Mouse (Mus musculus): ENCODE measurements around the gene Sh3gl2. TPM values are rescaled to one million over a fixed set of nuclear protein-coding genes. Genes with fewer than 3 reads are reported as not detected.

Sh3gl2 gene
- polyA plus RNA-seq, 1 experiment: 242 TPM

DNA sequence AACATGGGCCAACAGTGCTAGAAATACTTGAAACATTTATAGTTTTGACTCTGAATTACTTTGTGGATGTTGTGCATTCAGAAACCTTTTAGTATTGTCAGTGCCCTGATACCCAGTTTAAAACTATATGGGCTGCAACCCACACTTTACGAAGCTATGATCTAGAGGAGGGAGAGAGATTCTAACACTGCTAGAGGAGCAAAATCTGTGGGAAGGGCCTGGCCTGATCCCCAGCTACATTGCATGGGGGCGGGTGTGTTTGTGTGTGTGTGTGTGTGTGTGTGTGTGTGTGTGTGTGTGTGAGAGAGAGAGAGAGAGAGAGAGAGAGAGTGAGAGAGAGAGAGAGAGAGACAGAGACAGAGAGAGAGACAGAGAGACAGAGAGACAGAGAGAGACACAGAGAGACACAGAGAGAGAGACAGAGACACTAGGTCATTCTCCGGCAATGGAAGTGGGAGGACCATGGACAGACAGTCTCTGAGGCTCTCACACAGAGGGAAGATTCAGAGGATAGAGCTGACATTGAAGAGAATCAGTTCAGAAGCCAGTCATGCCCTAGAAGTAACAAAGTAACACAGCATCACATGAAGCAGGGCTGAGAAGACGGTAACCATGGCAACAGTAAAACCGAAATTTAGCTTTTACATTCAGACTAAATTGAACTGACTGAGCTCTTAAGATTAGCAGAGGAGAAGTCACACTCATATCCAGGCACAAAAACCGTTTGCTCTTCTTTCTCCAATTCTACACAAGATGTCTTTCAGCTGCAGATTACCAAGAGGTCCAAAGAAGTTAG, 95.9 kb downstream of the Sh3gl2 start:
- DNase-seq (ENCODE audit: extremely low spot score in 1 of 2, low spot score in 1 of 2): peak in 1 of 2 experiments; percentile 77

DNA sequence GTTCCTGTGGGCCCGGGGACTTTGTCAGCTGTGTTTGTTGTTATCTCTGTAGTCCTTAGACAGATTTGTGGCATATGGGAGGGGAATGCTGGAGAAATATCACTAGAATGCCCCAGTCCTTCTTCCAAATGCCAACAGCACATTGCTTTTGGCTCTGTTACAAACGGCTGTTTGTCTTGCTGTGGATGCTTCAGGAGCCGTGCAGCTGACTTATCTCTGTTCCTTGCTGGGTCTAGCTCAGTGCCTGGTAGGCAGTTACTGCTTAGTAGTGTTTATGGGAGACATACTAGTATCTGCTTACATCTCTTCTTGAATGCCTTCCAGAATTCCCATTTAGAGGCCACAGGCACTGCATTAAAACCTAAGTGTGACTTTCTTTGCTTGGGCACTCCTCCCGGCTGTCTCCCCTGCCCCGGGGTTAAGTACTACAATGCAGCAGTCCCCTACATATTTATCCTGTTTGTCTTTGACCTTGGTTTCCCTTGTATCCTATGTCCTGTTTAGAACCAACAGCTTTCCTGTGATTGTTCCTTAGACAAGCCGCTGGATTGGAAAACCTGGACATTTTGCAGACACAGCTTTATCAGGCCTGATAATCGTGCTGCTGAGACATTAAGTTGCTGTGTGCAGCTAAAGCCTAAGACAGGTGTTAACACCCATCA, 101.1 kb downstream of the Sh3gl2 start:
- DNase-seq (ENCODE audit: extremely low spot score in 1 of 2, low spot score in 1 of 2): no peak

DNA sequence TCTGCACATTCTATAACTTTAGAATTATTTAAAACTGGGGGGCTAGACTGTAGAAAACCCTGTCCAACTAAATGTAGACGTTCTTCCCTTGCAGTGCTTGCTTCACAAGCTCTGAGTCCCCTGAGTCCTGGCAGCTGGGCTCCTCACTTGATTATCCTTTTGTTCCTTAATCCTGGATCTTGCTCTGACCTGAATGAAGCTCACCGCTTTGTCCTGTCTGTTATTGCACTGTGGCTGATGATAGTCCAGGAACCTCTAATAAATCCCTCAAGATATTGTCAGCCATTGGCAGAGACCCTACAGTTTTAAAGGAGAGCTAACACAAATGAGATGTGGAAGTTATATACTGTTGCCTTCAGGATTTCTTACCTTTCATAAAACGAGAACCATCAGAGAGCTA, 114.2 kb downstream of the Sh3gl2 start:
- no peak for DNase-seq (ENCODE audit: extremely low spot score in 1 of 2, low spot score in 1 of 2)

DNA sequence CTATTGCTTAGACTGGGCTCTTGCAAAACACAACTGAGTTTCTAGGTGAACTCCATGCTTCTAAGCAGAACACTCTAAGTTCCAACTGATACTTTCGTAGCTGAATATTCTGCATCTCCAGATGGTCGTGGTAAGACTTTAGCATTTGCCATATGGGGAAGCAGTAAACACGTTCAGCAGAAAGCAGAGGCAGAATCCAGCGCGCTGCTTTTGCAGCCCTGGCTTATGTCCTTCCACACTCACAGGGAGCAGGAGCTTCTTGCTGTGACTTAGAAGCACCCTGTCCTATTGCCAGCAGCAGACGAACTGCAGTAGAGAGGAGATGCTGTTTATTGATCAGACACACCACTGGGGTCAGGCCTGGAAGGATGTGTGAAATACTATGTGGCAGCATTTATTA, 120.5 kb downstream of the Sh3gl2 start:
- peak; percentile 73 to 83 for DNase-seq (ENCODE audit: extremely low spot score in 1 of 2, low spot score in 1 of 2)

DNA sequence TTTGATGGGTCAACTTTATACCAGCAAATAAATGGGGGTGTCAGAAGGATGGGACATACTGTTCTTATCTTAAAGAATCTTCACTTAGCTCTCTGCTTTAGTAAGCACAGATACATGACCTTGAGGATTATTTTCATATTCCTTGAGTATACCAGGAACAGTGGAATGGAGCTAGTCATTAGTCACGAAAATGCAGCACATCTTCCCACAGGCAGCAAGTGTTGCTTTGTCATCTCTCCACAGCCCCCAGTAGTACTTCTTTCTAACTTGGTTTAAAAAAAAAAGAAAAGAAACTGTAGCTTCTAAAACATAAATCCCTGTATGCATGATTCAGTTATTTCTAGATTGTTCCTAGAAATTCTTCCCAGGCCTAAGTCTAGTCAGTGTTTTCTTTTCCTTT, 121.1 kb downstream of the Sh3gl2 start:
- no peak for DNase-seq (ENCODE audit: extremely low spot score in 1 of 2, low spot score in 1 of 2)

DNA sequence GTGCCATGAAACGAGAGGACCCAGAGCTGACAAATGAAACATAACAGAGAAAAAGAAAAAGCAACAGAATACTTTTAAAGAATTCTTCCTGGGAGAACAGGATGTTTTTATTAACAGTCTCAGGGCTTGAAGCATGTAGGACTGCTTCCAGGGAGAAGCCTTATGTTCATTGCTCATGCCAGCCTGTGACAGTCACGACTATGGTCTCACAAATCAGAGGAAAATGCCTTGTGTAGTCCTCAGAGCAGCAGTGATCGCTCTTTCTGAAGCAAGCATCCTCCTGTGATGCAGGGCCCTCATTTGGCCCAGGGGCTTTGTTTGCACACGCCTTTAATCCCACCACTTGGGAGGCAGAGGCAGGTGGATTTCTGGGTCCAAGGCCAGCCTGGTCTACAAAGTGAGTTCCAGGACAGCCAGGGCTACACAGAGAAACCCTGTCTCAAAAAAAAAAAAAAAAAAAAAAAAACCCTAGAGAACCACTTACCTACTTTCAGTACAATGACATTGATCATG, 129.8 kb downstream of the Sh3gl2 start:
- peak; percentile 61 to 68 for DNase-seq (ENCODE audit: extremely low spot score in 1 of 2, low spot score in 1 of 2)

DNA sequence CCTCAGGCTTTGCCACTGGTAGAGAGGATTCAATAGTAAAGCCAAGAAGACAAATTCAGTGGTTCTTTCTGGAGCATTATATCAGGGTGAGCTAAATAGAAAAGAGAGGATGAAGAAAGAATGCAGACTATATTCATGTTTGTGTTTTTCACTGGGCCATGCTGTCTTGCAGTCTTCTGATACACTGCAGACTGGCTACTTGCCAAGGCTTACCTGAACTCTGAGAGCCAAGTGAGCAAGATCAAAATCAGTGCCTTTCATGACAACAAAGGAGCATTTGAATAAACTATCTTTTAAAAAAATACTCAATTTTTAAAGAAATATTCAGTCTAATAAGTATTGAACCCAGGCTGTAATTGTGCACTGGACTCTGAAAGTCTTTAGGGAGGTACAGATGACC, 131.4 kb downstream of the Sh3gl2 start:
- no peak for DNase-seq (ENCODE audit: extremely low spot score in 1 of 2, low spot score in 1 of 2)

DNA sequence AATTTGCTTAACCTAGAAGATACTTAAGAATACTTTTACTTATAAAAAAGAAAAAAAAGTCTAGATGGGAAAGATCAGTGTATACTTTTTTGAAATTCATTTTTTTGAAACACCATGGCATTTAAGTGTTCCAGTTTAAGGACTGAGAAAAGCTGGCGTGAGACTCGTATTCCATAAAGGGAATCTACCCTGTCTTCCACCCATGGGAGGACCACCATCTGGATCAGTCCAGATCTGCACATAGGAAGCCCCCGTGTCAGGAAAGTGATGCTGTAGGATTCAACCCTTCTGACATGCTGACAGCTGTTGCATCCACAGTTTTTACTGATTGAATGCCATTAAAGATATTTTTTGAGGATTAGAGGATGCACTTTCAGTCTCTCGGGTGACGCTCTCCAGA, 134.2 kb downstream of the Sh3gl2 start:
- peak in 1 of 2 experiments; percentile 57 for DNase-seq (ENCODE audit: extremely low spot score in 1 of 2, low spot score in 1 of 2)

DNA sequence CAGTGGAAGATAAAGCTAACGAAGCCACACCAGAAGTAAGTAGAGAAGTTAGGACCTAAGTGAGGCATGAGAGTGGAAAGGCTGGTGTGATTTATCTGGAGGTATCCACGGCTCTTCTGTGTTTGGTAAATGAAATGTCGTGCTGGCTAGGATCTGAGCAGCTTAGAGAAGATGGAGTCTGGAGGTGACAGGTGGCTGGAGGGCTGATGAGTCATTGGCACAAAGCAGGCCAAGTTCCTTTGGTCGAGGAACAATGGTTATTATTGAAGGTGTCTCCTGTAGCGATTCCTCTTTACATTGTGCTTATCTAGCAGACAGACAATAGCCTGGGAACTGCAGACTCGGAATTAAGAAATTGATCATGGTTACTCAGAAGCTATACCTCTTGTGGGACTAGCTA, 135.8 kb downstream of the Sh3gl2 start:
- no peak for DNase-seq (ENCODE audit: extremely low spot score in 1 of 2, low spot score in 1 of 2)

DNA sequence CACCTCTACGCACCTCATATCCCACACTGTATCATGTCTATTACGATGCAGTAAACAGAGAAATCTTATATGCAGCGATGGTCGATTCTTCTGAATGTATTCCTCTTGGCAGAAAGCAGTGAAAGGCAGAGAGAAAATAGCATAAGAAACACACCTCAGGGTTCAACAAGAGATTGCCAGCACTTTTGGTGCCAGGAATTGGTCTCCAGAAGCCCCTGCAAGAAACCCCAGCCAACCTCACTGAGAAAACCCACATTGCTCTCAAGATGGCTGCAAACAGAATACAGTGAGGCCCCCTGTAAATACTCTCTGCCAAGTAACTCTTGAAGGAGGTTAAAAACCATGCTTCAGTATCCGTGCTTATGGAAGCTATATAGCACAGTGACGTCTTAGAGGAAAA, 141.0 kb downstream of the Sh3gl2 start:
- no peak for DNase-seq (ENCODE audit: extremely low spot score in 1 of 2, low spot score in 1 of 2)

DNA sequence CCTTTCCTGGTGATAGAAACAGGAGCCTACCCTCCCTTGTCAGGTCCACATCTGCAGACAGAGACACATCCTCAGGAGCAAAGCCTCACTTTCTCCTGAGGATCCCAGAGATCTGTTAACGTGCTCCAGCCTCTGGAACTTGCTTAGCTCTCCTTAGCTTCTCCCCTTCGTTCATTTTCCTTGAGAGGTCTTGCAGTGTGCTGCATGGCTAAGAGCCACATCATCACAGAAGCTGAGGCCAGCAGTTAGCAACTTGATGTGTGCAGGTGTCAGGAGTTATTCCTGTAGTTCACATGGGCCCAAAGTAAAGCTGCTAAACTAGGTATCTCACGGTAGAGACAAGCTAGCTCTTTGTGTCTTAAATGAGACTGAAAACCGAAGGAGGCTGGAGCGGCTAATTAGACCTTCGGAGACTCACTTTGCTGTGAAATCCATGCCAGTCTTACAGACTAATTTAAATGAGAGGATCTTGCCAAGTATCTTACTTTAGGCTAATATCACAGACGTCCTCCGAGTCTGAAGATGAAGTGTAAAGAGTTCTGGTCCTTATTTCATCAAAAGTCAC, 143.2 kb downstream of the Sh3gl2 start:
- DNase-seq (ENCODE audit: extremely low spot score in 1 of 2, low spot score in 1 of 2): no peak

DNA sequence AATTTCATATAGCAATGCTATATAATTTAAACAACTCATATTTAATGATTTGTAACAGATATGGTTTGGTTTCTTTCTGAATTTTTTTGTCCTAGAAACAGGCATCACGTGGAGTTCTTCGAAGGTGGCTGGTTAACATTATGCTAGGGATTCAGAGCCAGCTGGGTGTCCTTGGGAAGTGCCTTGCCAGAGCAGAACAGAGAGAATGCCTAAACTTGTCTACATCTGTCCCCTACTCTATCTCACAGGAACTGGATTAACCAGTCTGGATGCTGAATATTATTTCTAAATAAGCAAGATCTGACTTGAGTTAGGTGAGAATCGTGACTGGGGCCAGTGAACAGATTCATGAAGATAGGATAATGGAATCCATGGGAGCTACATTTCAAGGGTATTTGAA, 157.7 kb downstream of the Sh3gl2 start:
- peak in 1 of 2 experiments; percentile 28 for DNase-seq (ENCODE audit: extremely low spot score in 1 of 2, low spot score in 1 of 2)

DNA sequence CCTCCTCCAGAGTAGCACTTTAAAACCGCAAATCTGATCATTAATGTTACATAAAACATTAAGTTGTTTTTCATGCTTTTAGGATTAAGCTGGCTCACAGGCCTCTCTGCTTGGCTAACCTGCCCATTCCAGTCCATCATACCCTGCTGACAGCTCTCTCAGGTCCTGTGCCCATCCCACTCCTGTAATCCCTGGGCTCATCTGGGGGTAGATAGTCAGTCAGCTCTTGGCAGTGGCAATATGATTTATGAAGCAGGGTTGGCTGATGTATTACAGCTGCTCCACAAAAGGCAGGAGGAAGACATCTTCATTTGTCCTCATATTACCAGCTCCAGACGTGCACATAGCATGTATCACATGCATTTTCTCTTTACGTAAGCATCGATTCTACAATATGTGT, 158.3 kb downstream of the Sh3gl2 start:
- DNase-seq (ENCODE audit: extremely low spot score in 1 of 2, low spot score in 1 of 2): no peak

DNA sequence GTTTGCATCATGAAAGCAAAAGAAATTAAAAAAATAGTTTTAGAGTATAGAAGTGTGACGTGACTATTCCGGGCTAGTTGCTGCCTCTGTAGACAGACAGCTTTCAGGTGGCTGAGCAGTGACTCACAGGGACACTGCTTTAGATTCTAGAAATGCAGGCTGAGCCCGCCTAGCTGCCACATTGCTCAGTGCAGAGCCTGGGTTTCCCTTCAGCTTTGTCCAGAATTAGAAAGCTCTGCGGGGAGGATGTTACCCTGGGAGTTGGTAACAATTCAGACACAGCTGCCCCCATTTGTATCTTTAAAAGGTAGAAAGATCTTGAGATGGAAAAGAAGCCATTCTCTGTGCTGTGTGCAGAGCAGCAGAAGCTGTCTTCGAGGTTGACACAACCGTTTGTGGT, 166.1 kb downstream of the Sh3gl2 start:
- DNase-seq (ENCODE audit: extremely low spot score in 1 of 2, low spot score in 1 of 2): peak; percentile 79 to 81

DNA sequence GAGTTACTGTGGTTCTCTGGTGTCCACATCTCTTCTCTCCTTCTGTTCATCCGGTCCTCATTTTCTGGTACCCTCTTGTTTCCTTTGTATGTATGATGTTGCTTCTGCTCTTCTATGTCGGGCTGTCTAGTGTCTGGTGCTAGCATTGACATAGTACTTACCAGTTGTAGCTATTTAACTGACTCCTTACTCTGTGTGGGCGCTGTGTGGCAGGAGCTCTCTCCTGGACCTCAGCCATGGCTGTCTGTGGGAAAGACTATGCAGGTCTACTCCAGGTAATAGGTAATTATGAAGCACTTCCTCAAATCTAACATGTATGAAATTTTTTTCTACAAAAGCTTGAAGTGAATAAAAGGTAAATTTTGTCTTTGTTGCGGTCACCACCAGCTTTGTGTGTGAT, 169.9 kb downstream of the Sh3gl2 start:
- DNase-seq (ENCODE audit: extremely low spot score in 1 of 2, low spot score in 1 of 2): no peak

DNA sequence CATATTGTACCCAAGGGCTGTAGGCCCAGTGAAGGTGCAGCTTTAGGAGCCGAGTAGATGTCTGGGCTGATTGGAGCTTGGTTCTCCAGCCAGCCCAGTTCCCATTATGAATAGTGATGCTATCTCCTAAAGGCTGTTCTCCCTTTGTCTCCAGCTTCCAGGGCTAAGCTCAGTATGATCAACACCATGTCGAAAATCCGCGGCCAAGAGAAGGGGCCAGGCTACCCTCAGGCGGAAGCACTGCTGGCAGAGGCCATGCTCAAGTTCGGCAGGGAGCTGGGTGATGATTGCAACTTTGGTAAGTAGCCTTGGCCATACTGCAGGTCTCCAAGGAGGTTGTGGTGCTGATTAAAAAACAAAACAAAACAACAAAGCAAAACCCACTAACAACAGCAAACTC, 171.3 kb downstream of the Sh3gl2 start:
- no peak for DNase-seq (ENCODE audit: extremely low spot score in 1 of 2, low spot score in 1 of 2)

DNA sequence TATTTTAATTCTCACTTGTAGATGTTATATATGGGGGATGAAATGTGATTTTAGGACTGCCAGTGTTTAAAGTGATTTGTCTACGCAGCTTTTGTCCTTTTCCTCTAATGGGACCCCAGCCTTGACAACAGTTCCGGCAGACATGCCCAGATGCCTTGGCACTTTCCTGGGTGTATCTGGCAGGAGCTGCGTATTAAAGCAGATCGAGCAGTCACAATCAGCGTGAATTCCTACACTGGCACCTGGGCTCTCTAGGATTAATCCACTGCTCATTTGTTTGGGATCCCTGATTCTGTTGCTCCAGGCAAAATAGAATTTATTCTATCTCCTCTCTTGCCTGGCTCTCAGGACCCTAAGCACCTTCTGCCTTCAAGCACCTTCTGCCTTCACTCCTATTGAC, 171.7 kb downstream of the Sh3gl2 start:
- no peak for DNase-seq (ENCODE audit: extremely low spot score in 1 of 2, low spot score in 1 of 2)

DNA sequence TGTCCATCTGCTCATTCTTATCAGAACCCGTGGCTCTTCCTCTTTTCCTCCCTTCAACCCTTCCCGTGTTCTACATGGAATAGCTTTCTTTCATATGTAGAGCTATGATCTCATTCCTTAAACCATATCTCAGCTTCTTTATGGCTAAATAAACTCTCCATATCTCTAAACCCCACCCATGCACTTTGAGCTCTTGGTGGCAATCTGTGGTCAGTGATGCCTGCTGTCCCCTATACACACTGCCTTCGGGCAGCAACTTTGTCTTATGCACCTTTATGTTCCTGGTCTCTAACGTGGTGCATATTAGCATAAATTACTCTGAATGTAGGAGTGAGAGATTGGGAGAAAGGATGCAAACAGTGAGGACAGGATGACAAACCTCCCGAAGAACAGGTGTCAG, 180.3 kb downstream of the Sh3gl2 start:
- DNase-seq (ENCODE audit: extremely low spot score in 1 of 2, low spot score in 1 of 2): no peak

DNA sequence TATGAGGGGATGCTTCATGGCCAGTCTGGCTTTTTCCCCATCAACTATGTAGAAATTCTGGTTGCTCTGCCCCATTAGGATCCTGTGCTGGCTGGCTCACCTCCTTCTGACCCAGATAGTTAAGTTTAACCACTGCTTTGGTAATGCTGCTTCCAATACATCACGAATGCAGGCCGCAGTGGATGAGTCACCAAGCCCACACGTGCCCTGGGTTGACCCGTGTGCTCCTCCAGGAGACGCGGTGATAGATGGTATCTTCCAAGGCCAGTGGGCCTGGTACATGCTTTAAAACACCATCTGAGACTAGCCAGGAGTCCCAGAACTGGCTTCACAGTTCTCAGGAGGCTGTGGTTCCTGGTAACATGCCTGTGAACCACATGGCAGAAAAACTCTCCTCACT, 182.8 kb downstream of the Sh3gl2 start:
- no peak for DNase-seq (ENCODE audit: extremely low spot score in 1 of 2, low spot score in 1 of 2)

DNA sequence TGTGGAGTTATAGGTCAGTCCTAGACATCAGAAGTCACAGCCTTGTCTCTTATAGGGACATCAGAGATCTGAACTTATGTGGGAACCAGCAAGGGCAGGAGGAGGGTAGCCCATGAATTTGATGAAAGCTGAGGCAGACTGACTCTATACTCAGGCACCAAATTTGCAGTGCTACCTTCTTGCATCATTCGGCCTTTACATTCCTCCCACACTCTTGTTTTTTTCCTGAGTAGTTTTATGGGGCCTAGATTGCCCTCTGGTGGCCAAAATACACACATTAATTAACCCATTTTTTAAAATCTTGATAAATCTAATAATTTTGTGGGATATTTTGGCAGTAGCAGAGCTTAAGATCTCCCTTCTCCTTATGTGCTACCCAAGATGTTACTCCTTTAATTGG, 186.9 kb downstream of the Sh3gl2 start:
- peak in 1 of 2 experiments; percentile 47 for DNase-seq (ENCODE audit: extremely low spot score in 1 of 2, low spot score in 1 of 2)

DNA sequence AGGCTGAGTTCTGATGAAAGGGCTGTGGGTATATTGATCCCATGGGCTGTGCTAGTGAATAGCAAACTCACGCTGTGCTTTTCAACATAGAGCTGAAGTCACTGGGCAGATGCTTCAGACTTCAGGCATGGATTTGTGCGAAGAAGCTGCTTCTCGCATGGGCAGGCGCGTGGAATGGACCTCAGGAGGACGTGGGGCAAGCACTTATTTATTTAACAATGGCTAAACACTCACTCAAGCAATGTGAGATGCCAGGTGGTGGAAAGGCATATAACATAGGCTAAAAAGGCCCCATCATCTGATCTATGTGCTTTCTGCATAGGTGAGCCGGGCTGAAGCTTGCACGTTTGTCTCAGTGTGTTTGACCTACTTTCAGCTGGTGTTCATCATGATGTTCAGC, 193.8 kb downstream of the Sh3gl2 start:
- no peak for DNase-seq (ENCODE audit: extremely low spot score in 1 of 2, low spot score in 1 of 2)

DNA sequence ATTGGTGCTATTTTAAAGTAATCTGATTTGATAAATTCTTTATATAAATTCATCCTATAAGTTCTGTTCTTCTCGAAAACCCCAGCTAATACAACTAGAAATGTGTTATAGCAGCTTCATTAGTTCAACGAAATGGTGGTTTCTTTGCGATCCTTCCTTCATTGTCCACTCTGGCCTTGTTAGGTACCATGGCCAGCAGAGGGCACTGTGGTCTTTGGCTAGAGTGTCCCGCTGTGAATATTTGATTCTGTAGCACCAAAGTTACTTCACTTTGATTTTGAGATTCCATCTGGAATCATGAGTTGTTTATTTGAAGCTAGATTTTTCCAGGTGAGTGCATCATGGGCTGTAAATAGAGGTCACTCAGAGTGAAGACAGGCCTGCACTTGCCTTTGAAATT, 197.9 kb downstream of the Sh3gl2 start:
- peak in 1 of 2 experiments; percentile 78 for DNase-seq (ENCODE audit: extremely low spot score in 1 of 2, low spot score in 1 of 2)
